Mouse (Mus musculus): Measurements from ENCODE around the gene Ppm1j.

Gene Ppm1j

GRCm38 (mm10) chr3:104815346-104815745, 34.5 kb downstream of the Ppm1j start:
- H3K36me3 ChIP-seq (ENCODE audit: control insufficient read depth, insufficient read depth, low read length, poor library complexity, severe bottlenecking): no peaks in the 10 kb centered on the region
- no peak for DNase-seq (ENCODE audit: low read depth, low spot score)
- no peaks in the 10 kb centered on the region for H3K27me3 ChIP-seq (ENCODE audit: control insufficient read depth, insufficient read depth, low read length, poor library complexity, severe bottlenecking)

- H3K36me3 ChIP-seq (ENCODE audit: control insufficient read depth, insufficient read depth, low read length, poor library complexity, severe bottlenecking): no peaks in the 10 kb centered on the region
- H3K27me3 ChIP-seq (ENCODE audit: control insufficient read depth, insufficient read depth, low read length, poor library complexity, severe bottlenecking): no peaks in the 10 kb centered on the region
- DNase-seq (ENCODE audit: low read depth, low spot score): no peak
These were observed 35.3 kb downstream of the Ppm1j start for GRCm38 (mm10) chr3:104816130-104816529.

GRCm38 (mm10) chr3:104817481-104817990, 36.7 kb downstream of the Ppm1j start:
- no peaks in the 10 kb centered on the region; the same call in 1 of the 2 replicates for H3K36me3 ChIP-seq (ENCODE audit: control insufficient read depth, insufficient read depth, low read length, poor library complexity, severe bottlenecking)
- DNase-seq (ENCODE audit: low read depth, low spot score): no peak
- H3K27me3 ChIP-seq (ENCODE audit: control insufficient read depth, insufficient read depth, low read length, poor library complexity, severe bottlenecking): no peaks in the 10 kb centered on the region

- Histone ChIP-seq H3K36me3 (ENCODE audit: control insufficient read depth, insufficient read depth, low read length, poor library complexity, severe bottlenecking) (no peaks in the 10 kb centered on the region; the same call in 1 of the 2 replicates), H3K27me3 (ENCODE audit: control insufficient read depth, insufficient read depth, low read length, poor library complexity, severe bottlenecking) (no peaks in the 10 kb centered on the region)
- DNase-seq (ENCODE audit: low read depth, low spot score): peak; percentile 66
These were observed 37.3 kb downstream of the Ppm1j start, which contains the start of gene Mov10 for GRCm38 (mm10) chr3:104817991-104818748. Gene Mov10, minus strand, starts transcription at chr3:104818563.

GRCm38 (mm10) chr3:104818749-104819134, 37.9 kb downstream of the Ppm1j start:
- no peaks in the 10 kb centered on the region; the same call in 1 of the 2 replicates for H3K36me3 ChIP-seq (ENCODE audit: control insufficient read depth, insufficient read depth, low read length, poor library complexity, severe bottlenecking)
- no peaks in the 10 kb centered on the region for H3K27me3 ChIP-seq (ENCODE audit: control insufficient read depth, insufficient read depth, low read length, poor library complexity, severe bottlenecking)
- no peak for DNase-seq (ENCODE audit: low read depth, low spot score)

GRCm38 (mm10) chr3:104820426-104820825, 39.6 kb downstream of the Ppm1j start:
- H3K27me3 ChIP-seq (ENCODE audit: control insufficient read depth, insufficient read depth, low read length, poor library complexity, severe bottlenecking): no peaks in the 10 kb centered on the region
- no peak for DNase-seq (ENCODE audit: low read depth, low spot score)
- peaks cover 2% of the 10 kb centered on the region; the same call in 1 of the 2 replicates for H3K36me3 ChIP-seq (ENCODE audit: control insufficient read depth, insufficient read depth, low read length, poor library complexity, severe bottlenecking)

GRCm38 (mm10) chr3:104822413-104822812, 41.6 kb downstream of the Ppm1j start:
- Histone ChIP-seq H3K27me3 (ENCODE audit: control insufficient read depth, insufficient read depth, low read length, poor library complexity, severe bottlenecking) (no peaks in the 10 kb centered on the region), H3K36me3 (ENCODE audit: control insufficient read depth, insufficient read depth, low read length, poor library complexity, severe bottlenecking) (peaks cover 2% of the 10 kb centered on the region; the same call in 1 of the 2 replicates)
- peak; percentile 29 for DNase-seq (ENCODE audit: low read depth, low spot score)
